Mouse (Mus musculus) cerebellum, adult 2 months (tissue): Measurements from ENCODE around the gene Tuba3a.

ENCODE experiments used
- CTCF ChIP-seq: fragments of 200-500 bp; IDR thresholded peaks from 2 replicates; pipeline ENCODE4 v1.5.1; 2011; ENCODE audit warnings: low read depth, mild to moderate bottlenecking, control low read depth, low read length, moderate library complexity, borderline replicate concordance; ENCODE audit not compliant: insufficient read depth
- POLR2A ChIP-seq: fragments of 200-500 bp; IDR thresholded peaks from 2 replicates; pipeline ENCODE4 v1.6.1; 2011; ENCODE audit warnings: low read length, control low read depth, borderline replicate concordance; ENCODE audit not compliant: insufficient read depth

- no peak for TF ChIP-seq CTCF
- TF ChIP-seq POLR2A = no peak
These were observed 6.1 kb downstream of the Tuba3a start for GRCm38 (mm10) chr6:125279729-125280128.
